Mouse (Mus musculus): ENCODE measurements at regions not wholly inside any gene's neighbourhood (a gene's known extent, or its start where the extent isn't known, plus 50 kb on each side); places are given as distances from the start of the nearest gene placed in this dataset.

DNA sequence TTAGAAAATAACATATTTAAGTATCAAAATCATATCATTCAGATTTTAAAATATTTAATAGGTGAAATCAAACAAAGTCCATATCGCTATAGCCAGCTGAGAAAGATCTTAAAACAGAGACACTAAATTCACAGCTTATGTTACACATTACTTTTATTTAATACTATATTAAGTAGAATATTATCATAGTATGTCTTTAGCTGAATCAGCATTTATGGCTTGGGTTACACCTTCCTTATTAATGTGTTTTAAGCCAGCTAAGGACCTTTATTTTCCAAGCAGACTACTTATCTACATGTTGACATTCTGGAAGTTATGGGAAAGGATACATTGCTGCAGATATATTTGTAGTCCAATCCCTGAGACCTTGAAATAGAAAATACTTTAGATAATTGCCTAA, 684.9 kb upstream of the Adgrl4 start:
- no peak for DNase-seq

DNA sequence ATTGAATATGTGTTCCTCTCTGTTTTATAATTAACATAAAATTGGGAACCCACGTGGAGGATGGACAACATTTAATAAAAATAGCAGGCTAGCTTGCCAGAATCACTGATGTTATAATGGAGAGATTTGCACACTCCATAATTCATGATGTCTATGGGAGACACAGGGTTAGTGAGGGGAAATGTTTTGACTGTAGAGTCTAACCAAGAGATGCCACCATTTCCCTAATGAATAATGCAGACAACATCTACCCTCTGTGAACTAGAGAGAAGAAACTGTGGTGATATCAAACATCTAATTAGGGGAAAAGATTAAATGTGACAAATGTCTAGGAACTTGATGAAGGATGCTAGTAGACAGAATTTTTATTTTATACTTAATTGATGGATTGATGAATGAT, 677.8 kb upstream of the Adgrl4 start:
- no peak for DNase-seq

DNA sequence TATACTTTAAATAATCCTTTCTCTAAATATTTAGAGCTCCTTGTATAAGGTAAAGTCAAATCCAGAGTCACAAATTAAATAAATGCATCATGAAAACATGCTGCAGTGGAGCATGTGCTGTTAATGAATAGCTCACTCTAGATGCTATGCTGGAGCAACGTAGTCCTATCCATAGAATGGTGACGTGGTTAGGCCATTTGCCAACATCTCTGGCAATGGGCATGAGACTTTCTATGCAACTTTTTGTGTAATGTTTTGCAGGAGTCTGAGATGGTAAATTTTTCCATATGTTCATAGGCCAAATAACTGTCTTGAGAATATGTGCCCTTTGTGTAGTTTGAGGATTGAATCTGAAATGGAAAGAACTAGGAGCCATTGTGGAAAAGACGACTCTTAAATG, 653.1 kb upstream of the Adgrl4 start:
- no peak for DNase-seq

DNA sequence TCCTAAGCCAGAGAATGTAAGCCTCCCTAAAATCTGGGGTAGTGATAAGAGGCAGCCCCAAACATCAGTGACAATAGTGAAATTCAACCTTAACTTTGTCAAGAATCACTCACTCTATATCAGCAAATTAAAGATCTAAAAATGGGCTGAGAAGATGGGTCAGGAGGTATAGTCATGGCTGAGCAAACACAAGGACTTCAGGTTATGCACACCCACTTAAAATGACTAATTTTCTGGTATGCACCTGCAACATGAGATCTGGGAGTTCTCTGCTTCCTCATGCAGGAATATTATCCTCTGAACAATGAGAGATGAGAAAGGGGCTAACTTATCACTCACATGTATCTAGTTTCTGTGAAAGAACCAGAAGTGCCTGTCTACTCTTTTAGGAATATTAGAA, 619.9 kb upstream of the Adgrl4 start:
- DNase-seq = no peak

DNA sequence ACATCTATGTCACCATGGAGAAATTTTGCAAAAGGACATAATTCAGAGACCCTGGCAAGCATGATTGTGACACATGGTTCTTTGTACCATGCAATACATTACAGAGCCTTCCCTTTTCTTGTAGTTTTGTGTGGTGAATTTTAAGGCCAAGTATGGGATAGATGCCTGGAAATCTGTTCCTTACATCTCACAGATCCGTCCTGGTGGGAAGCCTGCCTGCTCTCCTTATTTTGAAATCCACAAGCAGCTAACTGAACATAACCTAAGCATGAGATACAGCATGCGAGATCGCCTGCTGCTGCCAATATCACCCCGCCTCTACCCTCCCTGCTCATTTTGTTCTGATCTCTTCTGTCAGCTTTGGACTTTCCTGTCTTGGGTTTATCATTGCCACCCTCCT, 618.3 kb upstream of the Adgrl4 start:
- no peak for DNase-seq

DNA sequence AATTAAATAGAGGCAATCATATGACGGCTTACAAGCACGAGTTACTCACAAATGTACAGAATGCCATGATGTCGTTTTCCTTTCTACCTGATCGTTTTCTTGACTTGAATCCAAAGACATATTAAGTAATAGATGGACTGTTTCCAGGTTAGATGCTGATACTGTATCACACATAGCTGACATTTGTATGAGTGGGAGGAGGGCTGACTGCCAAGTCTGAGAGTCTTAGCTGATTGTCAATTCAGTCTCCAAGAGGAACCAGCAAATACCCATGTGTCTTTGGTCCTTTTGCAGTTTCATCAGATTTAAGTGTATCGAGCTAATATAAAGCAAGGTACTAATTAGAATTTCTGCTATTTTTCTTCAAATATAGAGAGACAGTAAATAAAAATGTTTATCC, 617.6 kb upstream of the Adgrl4 start:
- DNase-seq = no peak

- DNase-seq = no peak
These were observed 591.7 kb upstream of the Adgrl4 start for GRCm38 (mm10) chr3:150846029-150846428.

- no peak for DNase-seq
These were observed 585.6 kb upstream of the Adgrl4 start for GRCm38 (mm10) chr3:150852107-150852506.

DNA sequence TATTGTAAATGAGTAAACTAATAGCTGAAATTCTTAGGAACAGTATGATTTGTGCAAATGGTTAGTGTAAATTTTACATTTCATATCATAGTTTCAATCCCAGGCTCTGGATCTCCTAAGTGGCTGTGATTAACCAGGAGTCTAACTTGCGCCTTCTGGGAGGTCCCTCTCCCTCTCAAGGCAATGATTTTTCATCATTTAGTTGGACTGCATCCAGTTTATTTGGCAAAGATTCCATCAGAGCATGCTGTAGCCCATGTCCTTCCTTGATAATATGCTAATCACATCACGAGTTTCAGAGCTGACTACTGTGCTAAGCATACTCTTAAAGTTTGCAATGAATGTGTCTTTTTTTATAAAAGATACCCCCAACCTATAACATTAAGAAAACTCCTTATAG, 541.0 kb upstream of the Adgrl4 start:
- no peak for DNase-seq

DNA sequence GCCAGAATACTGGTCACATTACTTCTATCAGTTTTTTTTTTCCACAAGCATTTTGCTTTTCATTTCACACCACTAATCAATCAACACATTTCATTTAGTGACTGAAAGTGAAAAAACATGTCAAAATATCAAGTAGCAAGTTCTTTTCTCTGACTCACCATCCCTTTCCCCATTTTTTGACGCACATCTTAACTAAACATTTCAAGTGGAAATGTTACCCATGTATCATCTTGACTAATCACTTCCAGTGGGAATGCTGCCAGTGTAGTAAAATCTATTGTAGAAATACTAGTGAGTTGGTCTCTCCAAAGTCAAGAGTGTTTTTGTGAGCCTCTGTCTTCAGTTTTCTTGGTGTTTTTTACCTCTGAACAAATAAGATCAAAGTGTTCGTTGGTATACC, 527.6 kb upstream of the Adgrl4 start:
- DNase-seq = no peak

GRCm38 (mm10) chr3:150954897-150955296, 482.8 kb upstream of the Adgrl4 start:
- no peak for DNase-seq

DNA sequence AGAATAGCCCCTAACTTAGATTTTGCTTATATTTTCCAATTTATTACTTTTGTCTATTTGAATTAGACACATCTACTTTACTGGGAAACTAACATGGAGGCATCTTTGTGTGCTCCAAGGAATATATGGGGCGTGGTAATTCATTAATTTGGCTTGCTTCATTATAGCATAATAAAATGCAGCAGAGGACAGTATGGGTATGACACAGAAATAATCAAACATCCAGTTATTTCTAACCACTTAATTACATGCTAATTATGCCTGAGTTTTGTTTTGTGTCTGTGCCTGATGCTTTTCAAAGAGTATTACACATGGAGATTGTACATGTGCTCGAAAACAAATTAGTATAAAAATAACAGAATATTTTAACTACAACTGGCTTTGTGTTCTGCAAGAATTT, 438.0 kb upstream of the Adgrl4 start:
- no peak for DNase-seq

- no peak for DNase-seq
These were observed 437.5 kb upstream of the Adgrl4 start for GRCm38 (mm10) chr3:151000217-151000616.

- no peak for DNase-seq
These were observed 435.7 kb upstream of the Adgrl4 start for GRCm38 (mm10) chr3:151001881-151002412.

DNA sequence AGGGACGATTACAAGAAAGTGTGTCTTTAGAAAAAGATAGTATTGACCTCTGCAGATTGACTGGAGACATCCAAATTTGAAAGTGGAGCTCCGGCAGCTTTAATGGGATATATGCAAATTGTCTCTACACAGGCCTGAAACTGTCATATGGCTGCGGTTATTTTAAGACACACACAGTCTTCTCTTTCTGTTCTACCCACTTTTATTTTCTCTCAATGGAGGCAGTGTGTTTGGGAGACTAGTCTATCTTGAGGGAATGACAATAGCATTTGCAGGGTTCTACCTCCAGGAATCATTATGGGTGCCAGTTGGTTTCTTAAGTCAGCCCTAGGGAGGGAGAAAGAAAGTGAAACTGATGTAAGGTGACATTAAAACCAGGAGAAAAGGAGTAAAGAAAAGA, 434.2 kb upstream of the Adgrl4 start:
- DNase-seq = no peak

GRCm38 (mm10) chr3:151003990-151004389, 433.7 kb upstream of the Adgrl4 start:
- DNase-seq = no peak

GRCm38 (mm10) chr3:151020014-151020413, 417.7 kb upstream of the Adgrl4 start:
- no peak for DNase-seq

- DNase-seq = no peak
These were observed 380.2 kb upstream of the Adgrl4 start for GRCm38 (mm10) chr3:151057491-151057890.

- no peak for DNase-seq
These were observed 365.4 kb upstream of the Adgrl4 start for GRCm38 (mm10) chr3:151072322-151072721.

DNA sequence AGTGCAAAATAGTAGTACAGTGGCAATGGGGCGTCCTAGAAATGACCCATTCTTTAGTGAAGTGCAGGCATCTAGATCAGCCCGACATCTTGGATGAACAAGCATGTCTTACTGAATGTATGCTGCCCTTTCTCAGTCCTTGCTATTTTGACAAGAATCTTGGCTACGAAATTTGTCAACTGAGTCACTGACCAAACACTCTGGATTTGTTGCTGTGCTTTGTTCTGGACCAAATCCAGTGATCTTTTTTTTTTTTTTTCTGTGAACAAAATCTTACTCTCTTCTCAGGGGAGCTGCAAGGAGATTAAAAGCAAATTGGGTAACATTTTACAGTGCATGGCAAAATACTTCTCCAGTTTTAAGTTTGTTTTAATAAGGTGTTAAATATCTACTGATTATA, 320.9 kb upstream of the Adgrl4 start:
- no peak for DNase-seq

DNA sequence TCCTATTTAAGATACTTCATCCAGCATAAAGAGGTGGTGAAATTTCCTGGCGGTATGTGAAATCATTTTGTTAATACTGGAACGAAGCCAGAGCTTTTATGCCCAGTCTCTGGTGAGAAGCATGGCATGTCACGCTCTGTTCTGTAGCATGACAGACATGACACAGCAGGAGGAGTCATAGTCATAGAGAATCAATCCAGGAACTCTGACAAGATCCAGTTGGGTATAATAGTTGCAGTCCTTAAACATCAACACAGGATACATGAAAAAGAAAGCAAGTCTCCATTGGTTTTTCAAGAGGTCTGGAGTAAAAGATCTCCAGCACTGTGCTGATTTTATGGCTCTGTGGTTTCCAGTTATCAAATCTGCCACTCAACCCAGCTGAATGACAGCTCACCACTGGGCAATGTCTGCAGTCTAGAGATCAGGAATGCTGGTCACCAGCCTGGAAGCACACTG, 320.1 kb upstream of the Adgrl4 start:
- no peak for DNase-seq

- DNase-seq = no peak
These were observed 313.6 kb upstream of the Adgrl4 start for GRCm38 (mm10) chr3:151124131-151124530.

GRCm38 (mm10) chr3:151146889-151147288, 290.8 kb upstream of the Adgrl4 start:
- DNase-seq = no peak

- DNase-seq = no peak
These were observed 284.3 kb upstream of the Adgrl4 start for GRCm38 (mm10) chr3:151153340-151153739.

- DNase-seq = no peak
These were observed 277.2 kb upstream of the Adgrl4 start for GRCm38 (mm10) chr3:151160516-151160915.

DNA sequence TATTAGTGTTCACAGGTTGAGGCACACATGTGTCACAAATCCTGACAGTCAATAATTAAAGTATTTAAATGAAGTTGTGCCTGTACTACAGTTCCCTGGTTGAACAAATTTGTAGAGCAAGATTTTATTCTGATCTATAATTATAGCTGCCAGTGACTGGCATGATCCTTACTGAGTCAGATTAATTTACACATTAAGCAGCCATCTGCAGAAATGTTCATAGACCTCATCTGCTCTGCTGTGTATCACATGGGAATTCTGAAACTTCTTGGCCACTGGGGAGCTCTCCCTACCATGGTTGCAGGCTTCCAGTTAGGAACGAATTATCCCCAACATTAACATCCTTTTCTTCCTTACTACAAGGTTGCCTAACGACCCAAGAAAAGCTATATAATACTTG, 255.6 kb upstream of the Adgrl4 start:
- no peak for DNase-seq
